Mouse (Mus musculus) bone marrow macrophage, adult 2 months (primary cell): ENCODE results near the gene Zfp366.

ENCODE experiments used
- CTCF ChIP-seq: IDR thresholded peaks from 2 replicates; pipeline ENCODE4 v1.5.1; 2012; ENCODE audit warnings: low read depth, mild to moderate bottlenecking, low read length, moderate library complexity
- POLR2A ChIP-seq: IDR thresholded peaks from 2 replicates; pipeline ENCODE4 v1.6.1; 2012; ENCODE audit warnings: mild to moderate bottlenecking, low read depth, low read length, borderline replicate concordance

DNA sequence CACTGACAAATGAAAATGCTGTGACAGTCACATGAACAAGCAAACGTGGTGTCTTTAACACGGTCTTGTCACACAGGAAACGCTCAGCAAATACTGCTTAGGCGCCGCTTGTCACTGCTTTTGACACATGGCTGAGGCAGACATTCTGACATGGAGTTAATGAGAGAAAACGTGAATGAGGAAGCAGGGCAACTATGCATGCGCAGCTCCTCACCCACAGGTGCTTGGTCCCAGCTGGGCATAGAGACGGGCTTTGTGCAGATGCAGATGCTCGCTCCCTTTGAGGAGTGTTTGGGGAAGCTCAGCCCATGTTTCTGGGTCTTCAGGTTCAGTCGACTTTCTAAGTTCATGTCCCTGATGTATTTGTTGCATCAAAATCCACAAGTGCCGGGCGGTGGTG lies 11.7 kb downstream of the Zfp366 start:
- no peak for TF ChIP-seq CTCF
- TF ChIP-seq POLR2A: no peak
